Mouse (Mus musculus) T-helper 2 cell (primary cell): Measurements from ENCODE around the gene Marveld1.

ENCODE experiments used
- in situ Hi-C: fragments of 300-600 bp; cut with MboI, MseI; formaldehyde crosslinking; loops from one replicate; pipeline ENCODE4 v1.15.1; 2025; ENCODE audit warnings: high pct_unique_total_duplicates

The Marveld1 gene

DNA sequence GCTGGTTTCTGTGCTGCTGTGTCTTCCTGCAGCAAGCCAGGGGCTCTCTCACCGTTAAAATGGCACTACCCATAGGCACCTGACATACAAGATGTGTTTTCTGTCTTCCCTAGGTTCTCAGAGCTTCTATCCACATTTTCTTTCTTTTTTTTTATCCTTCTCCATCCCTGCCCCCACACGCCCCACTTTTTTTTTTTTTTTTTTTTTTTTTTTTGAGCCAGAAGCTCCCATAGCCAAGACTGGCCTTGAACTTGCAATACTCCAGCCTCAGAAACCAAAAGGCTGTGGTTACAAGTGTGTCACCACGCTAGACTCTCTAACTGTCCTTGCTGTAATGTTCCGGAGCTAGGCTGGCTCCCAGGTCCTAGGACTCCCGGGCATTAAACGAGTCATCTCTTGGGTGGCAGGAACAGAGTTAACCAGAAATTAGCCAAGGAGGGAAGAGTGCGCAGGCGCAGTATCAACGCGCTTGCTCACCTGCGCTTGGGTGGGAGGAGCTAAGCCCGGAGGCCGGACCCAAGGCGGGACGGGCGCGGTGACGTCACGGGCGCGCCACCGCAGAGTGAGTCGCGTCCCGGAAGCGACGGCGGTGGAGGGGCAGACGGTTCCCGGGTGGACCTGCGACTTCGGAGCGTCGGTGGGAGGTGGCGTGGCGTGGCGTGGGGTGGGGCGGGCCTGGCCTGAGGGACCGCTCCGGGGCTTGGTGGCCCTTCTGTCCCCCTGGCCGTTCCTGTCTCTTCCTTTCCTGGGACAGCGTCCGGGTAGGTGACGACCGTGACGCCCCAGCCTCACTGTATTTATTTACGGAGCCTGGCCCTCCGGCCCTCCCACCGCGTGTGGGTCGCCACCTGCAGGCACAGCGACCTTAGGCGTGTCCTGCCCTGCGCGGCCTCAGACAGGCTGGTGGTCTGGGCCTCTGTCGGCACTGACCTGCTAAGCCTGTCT is 23.1 kb downstream of the Marveld1 start:
- in situ Hi-C loops, result no loop called here

DNA sequence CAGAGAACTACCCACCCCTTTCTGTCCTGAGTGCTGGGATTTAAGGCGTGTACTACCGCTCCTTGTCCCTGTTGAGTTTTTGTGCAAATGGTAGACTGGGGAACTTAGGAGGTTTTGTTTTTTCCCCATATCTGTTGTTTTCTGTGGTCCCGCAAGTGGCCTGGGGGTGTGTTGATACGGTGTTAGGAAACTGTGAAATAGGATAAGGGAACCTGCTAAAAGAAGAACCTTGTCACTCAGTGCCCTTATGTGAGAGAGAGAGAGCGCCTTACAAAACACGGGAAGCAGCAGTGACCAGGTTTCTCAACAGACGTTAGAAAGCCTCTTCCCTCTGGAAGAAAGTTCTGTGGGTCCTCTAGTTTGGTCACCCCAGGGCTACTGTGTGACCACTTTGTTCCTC is 29.6 kb downstream of the Marveld1 start:
- in situ Hi-C loops, result no loop called here

DNA sequence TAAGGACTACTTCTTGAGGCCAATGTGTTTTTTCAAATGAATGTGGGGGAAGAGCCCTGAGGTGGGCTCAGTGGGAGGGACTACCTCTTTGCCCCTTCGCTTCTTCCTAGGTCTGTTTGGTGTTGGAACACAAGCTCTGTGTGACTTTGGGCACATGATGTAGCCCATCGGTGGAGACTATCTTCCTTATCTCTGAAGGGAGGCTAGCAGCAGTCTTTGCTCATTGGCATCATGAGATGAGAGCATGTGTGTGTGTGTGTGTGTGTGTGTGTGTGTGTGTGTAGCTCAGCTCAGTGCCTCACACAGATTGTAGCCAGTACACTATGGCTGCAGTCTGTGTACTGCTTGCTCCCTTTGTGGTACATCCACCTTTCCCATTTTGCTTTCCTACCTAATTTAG is 30.3 kb downstream of the Marveld1 start:
- in situ Hi-C loops, result no loop called here

DNA sequence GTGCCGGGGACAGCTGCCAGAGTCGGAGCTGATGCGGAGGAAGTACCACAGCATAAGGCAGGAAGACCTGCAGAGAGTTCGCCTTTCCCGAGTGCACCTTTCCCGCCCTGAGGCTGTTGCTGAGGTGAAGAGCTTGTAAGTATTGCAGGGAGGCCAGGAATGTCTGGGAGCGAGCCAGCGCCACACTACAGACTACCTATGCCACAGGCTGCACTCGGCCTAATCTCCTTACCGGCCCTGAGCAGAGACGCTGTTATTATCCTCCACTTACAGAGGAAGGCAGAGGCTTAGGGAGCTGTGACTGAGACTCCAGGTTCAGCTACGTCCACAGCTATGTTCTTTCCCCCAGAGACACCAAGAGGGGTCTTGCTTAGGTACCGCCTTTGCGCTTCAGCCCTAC is 32.2 kb downstream of the Marveld1 start:
- in situ Hi-C loops, result no loop called here

DNA sequence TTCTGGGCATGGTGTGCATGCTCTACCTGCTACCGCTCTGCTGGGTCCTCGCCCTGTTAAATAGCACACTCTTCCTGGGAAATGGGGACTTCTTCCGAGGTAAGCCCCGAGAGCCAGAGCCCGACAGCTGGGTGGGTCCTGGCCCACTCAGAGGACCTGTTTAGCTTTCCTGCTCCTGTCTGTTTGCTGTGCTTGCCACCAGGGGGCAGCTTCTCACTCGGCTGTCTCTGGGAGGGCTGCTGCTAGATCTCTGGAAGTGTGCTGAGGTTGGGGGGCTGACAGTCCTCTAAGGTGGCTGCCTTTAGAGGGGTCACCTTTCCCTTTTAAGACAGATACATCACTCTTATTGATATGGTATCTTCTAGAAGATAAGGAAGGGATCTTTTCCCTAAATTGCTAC is 35.5 kb downstream of the Marveld1 start:
- in situ Hi-C loops, result no loop called here

DNA sequence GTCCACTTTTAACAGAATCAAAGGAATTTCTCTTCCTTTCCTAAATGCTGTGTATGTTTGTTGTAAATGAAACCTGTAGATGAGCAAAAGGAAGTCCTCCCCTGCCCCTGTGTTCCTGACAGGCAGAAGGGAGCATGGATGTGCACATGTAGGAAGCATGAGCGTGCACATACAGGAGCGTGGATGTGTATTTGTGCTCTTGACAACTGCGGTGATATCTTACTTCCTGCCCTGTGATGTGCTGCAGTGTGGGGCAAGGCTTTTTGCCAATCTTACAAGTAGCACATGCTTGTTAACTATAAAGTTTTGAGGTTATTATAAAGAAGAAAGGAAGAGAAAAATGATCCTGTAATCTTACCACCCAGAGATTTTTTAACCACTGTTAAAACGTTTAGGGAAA is 42.5 kb downstream of the Marveld1 start:
- in situ Hi-C loops, result no loop called here

DNA sequence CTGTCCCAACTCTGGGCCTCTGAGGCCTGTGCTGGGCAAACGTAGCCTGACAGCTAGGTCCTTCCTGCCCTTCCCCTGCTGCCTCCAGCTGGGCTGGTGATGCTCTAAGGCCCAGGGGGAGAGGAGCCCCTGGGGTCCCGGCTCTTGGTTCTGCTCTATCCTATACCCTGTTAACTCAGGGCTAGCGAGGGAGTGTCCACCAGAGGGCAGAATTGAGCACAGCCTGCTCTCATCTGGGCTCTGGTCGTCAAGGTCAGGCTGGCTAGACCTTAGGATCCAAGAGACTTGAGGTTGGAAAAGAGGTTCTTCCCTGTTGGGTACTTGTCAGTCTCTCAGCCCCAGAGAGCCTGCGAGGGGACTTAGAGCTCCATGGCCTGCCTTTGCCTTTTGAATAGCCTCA is 43.3 kb downstream of the Marveld1 start:
- in situ Hi-C loops, result no loop called here

DNA sequence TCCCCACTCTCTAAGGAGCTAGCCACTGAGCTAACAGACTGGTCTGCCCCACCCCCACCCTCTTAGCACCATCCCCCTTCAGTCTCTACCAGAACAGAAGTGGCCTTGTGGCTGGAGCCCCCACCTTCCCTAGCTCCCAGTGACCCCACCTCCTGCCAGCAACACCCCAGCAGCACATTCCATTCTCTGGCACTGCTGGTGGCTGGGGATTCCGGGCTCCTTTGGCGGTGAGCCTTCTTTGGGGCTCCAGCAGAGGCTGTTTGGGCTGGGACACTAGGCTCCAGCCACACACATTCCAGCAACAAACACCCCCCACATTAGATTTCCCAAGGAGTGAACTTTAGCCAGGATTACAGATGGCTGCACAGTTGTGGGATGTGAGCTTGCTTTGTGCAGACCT is 46.1 kb downstream of the Marveld1 start:
- in situ Hi-C loops, result no loop called here

DNA sequence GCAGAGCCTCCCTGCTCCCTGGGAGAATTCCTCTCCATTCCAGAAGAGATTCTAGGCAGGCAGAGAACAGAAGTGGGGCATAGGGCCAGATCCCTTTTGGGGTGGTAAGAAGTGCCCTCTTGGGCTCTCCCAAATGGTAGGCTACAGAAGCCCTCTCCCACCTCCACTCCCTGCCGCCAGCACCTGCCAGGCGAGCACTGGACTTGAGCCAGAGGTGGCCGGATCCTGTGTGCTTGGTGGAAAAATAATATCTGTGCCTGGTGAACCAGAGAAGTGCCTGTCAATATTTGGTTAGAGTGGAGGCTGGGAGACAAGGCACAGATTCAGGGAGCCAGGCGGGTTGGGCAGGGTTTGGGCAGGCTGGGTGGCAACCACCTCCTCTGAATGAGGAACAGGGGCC is 49.2 kb downstream of the Marveld1 start:
- in situ Hi-C loops, result no loop called here

DNA sequence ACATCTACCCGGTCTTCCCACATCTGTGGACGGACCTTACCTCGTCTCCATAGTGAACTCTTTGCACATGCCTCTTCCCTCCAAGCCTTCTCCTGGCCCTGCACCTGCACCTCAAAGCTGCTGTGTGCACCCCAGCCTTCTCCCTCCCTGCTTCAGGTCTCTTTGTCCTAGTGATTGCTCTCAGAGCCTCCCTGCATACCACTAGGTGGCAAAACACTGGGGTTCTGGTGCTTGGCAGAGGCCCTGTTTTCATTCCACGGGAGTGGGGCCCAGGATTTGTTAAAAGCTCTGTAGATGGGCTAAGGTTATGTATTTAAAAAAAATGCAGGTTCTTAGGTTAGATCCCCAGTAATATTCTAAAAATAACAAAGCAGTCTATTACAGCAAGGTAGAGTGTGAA is 49.9 kb downstream of the Marveld1 start:
- in situ Hi-C loops, result no loop called here

DNA sequence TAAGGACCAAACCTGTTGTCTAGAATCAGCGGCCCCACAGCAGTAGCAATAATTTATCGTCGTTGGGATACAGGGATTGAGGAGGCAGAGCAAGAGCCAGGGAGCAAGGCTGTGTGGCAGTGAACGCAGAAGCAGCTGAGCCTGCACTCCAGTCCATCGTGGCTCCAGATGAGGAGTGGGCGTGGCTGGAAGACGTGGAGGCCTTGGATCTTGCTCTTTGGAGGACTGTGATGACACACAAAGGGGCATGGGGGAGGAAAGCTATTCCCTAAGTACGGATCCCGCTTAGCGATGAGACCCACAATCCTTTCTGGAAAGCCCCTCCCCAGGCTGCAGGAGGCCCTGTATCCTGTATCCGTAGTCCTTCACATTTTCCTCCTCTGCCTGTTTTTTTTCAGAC is 50.8 kb downstream of the Marveld1 start:
- in situ Hi-C loops, result no loop called here
